Mouse (Mus musculus) liver, adult 10 weeks (tissue): ENCODE data around the gene Majin. TPM values are rescaled to one million over a fixed set of nuclear protein-coding genes. Genes with fewer than 3 reads are reported as not detected.

Source experiments
- polyA plus RNA-seq: library from polyadenylated mRNA; stranded (reverse); fragments of 350-450 nt; fragmentation: Illumina TruSeq; extraction: RNeasy Lipid Tissue Mini Kit (QIAGEN cat#74804); gene quantifications from one replicate; pipeline ENCODE4 v1.2.3, GENCODE M21; 2014; ENCODE audit warnings: low read depth, low replicate concordance

The Majin gene
- not detected for polyA plus RNA-seq

GRCm38 (mm10) chr19:6184131-6184530 lies at the start of gene Majin:
Majin (plus strand) TSS chr19:6184388.

GRCm38 (mm10) chr19:6140678-6141393 lies 43.4 kb upstream of the Majin start, which contains the start of gene Batf2:
Batf2 (plus strand) TSS chr19:6140983.

GRCm38 (mm10) chr19:6141394-6141749 lies 42.8 kb upstream of the Majin start, which contains the start of gene Arl2:
Arl2 (minus strand) TSS chr19:6141548.

GRCm38 (mm10) chr19:6226135-6226534 lies 41.9 kb downstream of the Majin start, which contains the start of gene Gpha2:
Gpha2 (plus strand) TSS chr19:6226380.

GRCm38 (mm10) chr19:6235084-6236052 lies 51.2 kb downstream of the Majin start, which contains the start of gene Ppp2r5b:
Ppp2r5b (minus strand) TSS chr19:6235872.

GRCm38 (mm10) chr19:6241274-6242107 lies 57.3 kb downstream of the Majin start, which contains the start of gene Atg2a:
Atg2a (plus strand) TSS chr19:6241668.

Other genes with a start within 250 kb of the Majin start
- 2.9 TPM for gene Pola2, start 220.2 kb upstream of the Majin start, polyA plus RNA-seq
- gene Slc22a20, start 198.2 kb upstream of the Majin start, polyA plus RNA-seq, result not detected
- gene Capn1, start 168.5 kb upstream of the Majin start, polyA plus RNA-seq, result 0.82 TPM
- gene Syvn1, start 137.8 kb upstream of the Majin start, polyA plus RNA-seq, result 2.7 TPM
- gene Mrpl49, start 126.6 kb upstream of the Majin start, polyA plus RNA-seq, result 28.1 TPM
- gene Fau, start 126.5 kb upstream of the Majin start, polyA plus RNA-seq, result 75.1 TPM
- not detected for gene Znhit2, start 123.2 kb upstream of the Majin start, polyA plus RNA-seq
- gene Tm7sf2, start 116.0 kb upstream of the Majin start, polyA plus RNA-seq, result 28.5 TPM
- 4.6 TPM for gene Vps51, start 107.2 kb upstream of the Majin start, polyA plus RNA-seq
- not detected for gene Tmem262, start 104.4 kb upstream of the Majin start, polyA plus RNA-seq
- gene Gm28374, start 102.1 kb upstream of the Majin start, polyA plus RNA-seq, result not detected
- gene Zfpl1, start 99.4 kb upstream of the Majin start, polyA plus RNA-seq, result 1.1 TPM
- not detected for gene Cdca5, start 99.4 kb upstream of the Majin start, polyA plus RNA-seq
- not detected for gene AC131692.1, start 90.0 kb upstream of the Majin start, polyA plus RNA-seq
- not detected for gene Naaladl1, start 78.6 kb upstream of the Majin start, polyA plus RNA-seq
- gene Sac3d1, start 65.7 kb upstream of the Majin start, polyA plus RNA-seq, result 1.0 TPM
- gene Snx15, start 56.1 kb upstream of the Majin start, polyA plus RNA-seq, result 2.6 TPM
- gene Batf2, start 43.4 kb upstream of the Majin start, polyA plus RNA-seq, result not detected
- 0.98 TPM for gene Arl2, start 42.8 kb upstream of the Majin start, polyA plus RNA-seq
- gene Gpha2, start 42.0 kb downstream of the Majin start, polyA plus RNA-seq, result not detected
- 0.93 TPM for gene Ppp2r5b, start 51.5 kb downstream of the Majin start, polyA plus RNA-seq
- 0.79 TPM for gene Atg2a, start 57.3 kb downstream of the Majin start, polyA plus RNA-seq
- 4.2 TPM for gene Ehd1, start 92.3 kb downstream of the Majin start, polyA plus RNA-seq
- 0.82 TPM for gene Cdc42bpg, start 122.1 kb downstream of the Majin start, polyA plus RNA-seq
- gene Men1, start 150.6 kb downstream of the Majin start, polyA plus RNA-seq, result 3.5 TPM
- gene Map4k2, start 156.7 kb downstream of the Majin start, polyA plus RNA-seq, result 3.2 TPM
- 59.9 TPM for gene Sf1, start 179.3 kb downstream of the Majin start, polyA plus RNA-seq
- gene Pygm, start 200.0 kb downstream of the Majin start, polyA plus RNA-seq, result not detected
- 6.7 TPM for gene Rasgrp2, start 215.0 kb downstream of the Majin start, polyA plus RNA-seq
- gene Nrxn2, start 234.3 kb downstream of the Majin start, polyA plus RNA-seq, result not detected